Mouse (Mus musculus) stomach, postnatal 0 days (tissue): ENCODE measurements around the gene Hnrnpll. TPM values are rescaled to one million over a fixed set of nuclear protein-coding genes. Genes with fewer than 3 reads are reported as not detected.

ENCODE experiments used
- ATAC-seq: fragments of 200-750 bp; cut with Nextera tagmentation; 2 replicates; pipeline ENCODE4 v1.8.0; 2017; ENCODE audit not compliant: low FRiP score, low TSS enrichment
- DNase-seq: peaks from one replicate; pipeline ENCODE4 v3.0.0-alpha.2; 2016; ENCODE audit warnings: low spot score
- H3K27ac ChIP-seq: fragments of 300-500 bp; sonication (generic); replicated peaks from 2 replicates; pipeline ENCODE4 v1.5.1; 2014; ENCODE audit warnings: mild to moderate bottlenecking, control low read depth
- H3K27me3 ChIP-seq: fragments of 300-500 bp; sonication (generic); 2 replicates; pipeline ENCODE4 v1.6.1; 2014; ENCODE audit warnings: low read length; ENCODE audit not compliant: control insufficient read depth, insufficient read depth
- H3K36me3 ChIP-seq: fragments of 300-500 bp; sonication (generic); 2 replicates; pipeline ENCODE4 v1.6.1; 2014; ENCODE audit warnings: low read length, mixed read lengths; ENCODE audit not compliant: control insufficient read depth, insufficient read depth
- H3K4me1 ChIP-seq: fragments of 300-500 bp; sonication (generic); replicated peaks from 2 replicates; pipeline ENCODE4 v1.6.1; 2014; ENCODE audit warnings: antibody characterized with exemption; ENCODE audit not compliant: control insufficient read depth, insufficient read depth
- H3K4me2 ChIP-seq: fragments of 300-500 bp; sonication (generic); replicated peaks from 2 replicates; pipeline ENCODE4 v1.6.1; 2014; ENCODE audit warnings: low read depth, mild to moderate bottlenecking, control low read depth, moderate library complexity
- H3K4me3 ChIP-seq: fragments of 300-500 bp; sonication (generic); 2 replicates; pipeline ENCODE4 v1.5.1; 2014; ENCODE audit warnings: low read depth, low read length, control low read depth
- H3K9ac ChIP-seq: fragments of 300-500 bp; sonication (generic); 2 replicates; pipeline ENCODE4 v1.6.1; 2014; ENCODE audit warnings: mild to moderate bottlenecking, low read length, control low read depth, mixed read lengths
- H3K9me3 ChIP-seq: fragments of 300-500 bp; sonication (generic); 2 replicates; pipeline ENCODE4 v1.6.1; 2016; ENCODE audit warnings: low read length; ENCODE audit not compliant: control insufficient read depth
- CTCF ChIP-seq: IDR thresholded peaks from 2 replicates; pipeline ENCODE4 v1.5.1; 2016; ENCODE audit warnings: antibody characterized with exemption, low read depth, mild to moderate bottlenecking, moderate library complexity
- EP300 ChIP-seq: optimal IDR thresholded peaks from 2 replicates; pipeline ENCODE3; 2016; ENCODE audit warnings: antibody characterized with exemption
- WGBS: fragments of 180-500 bp; shearing (Covaris S2); extraction: QIAGEN DNeasy Blood & Tissue Kit; methylation state at CpG from one replicate; pipeline ENCODE4 v1.1.7; 2014; 5-methylcytosine and 5-hydroxymethylcytosine counted together
- polyA plus RNA-seq: library from polyadenylated mRNA; unstranded; fragments of >200 nt; fragmentation: Nextera tagmentation; extraction: Ambion mirVana; gene quantifications from 2 replicates; pipeline ENCODE4 v1.2.1, GENCODE M21; 2015

Gene Hnrnpll
- polyA plus RNA-seq, 1 experiment from 2014 or later, result 18.3 TPM

DNA sequence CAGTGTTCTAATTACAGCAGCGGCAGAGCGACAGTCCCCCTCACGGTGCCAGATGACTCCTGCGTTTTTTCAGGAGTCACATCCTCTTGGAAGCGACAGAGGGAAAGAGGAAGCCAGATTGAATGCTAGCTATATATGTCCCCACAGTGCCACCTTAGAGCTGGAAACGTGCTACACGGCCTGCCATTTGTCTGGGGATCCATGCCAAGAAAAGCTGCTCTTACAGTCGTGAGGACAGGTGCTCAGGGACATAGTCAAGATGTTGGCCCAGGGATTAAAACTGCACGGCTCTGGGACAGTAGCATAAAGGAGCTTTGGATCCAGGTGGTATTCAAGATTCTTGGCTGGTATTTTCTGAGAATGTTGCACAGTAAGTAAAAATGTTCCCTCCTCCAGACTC lies 22.3 kb upstream of the Hnrnpll start:
- Histone ChIP-seq H3K4me2 (no peak overlapping the region), H3K9me3 (no peaks in the 10 kb centered on the region), H3K27ac (no peak overlapping the region), H3K27me3 (no peaks in the 10 kb centered on the region), H3K4me3 (no peak overlapping the region), H3K36me3 (no peaks in the 10 kb centered on the region), H3K9ac (no peak overlapping the region), H3K4me1 (no peaks in the 10 kb centered on the region)
- TF ChIP-seq EP300, result no peak
- TF ChIP-seq CTCF, result no peak
- ATAC-seq, result no peak
- DNase-seq, result no peak
- 64% methylated on average over 9 of the region's 9 CpGs for WGBS

DNA sequence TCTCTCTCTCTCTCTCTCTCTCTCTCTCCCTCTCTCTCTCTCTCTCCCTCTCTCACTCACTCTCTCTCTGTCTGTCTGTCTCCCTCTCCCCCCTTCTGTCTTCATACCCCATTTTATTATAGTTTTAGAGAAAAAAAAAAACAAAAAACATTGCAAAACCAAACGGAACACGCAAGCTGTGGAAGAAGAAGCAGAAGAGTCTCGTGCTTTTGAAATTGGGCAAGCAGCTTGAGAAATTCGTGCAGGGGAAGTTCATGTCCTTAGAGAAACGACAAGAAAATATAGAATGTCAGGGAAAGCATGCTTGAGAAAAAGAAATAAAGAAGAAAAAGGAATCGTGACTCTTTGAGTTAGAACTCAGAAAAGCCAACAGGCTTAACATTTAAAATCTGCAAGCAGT lies 21.1 kb upstream of the Hnrnpll start:
- H3K9me3 ChIP-seq, result no peaks in the 10 kb centered on the region
- DNase-seq, result no peak
- H3K4me3 ChIP-seq, result no peak overlapping the region
- no peaks in the 10 kb centered on the region for H3K36me3 ChIP-seq
- no peaks in the 10 kb centered on the region for H3K27me3 ChIP-seq
- WGBS, result 69% methylated on average over 6 of the region's 6 CpGs
- no peak overlapping the region for H3K9ac ChIP-seq
- no peaks in the 10 kb centered on the region for H3K4me1 ChIP-seq
- no peak for ATAC-seq
- no peak overlapping the region for H3K27ac ChIP-seq
- no peak for TF ChIP-seq CTCF
- no peak overlapping the region for H3K4me2 ChIP-seq

DNA sequence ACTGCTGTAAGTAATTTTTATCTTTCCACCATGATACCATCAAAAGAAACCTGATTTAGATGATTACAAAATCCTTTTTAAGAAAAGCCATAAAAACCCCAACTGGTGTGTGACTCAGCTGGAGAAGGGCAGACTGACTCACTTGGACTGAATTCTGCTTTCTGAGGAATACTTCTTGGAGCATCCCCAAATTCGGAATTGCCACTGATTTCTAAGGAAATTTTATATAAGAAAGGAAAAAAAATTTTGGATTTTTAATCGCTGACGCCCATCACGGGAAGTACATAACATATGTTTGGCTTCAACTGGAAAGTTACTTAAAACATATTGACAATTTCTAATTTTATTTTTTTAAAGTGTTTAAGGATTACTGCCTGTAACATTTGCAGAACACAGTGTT lies 16.6 kb upstream of the Hnrnpll start:
- Histone ChIP-seq H3K4me3 (no peak overlapping the region), H3K27ac (no peak overlapping the region), H3K27me3 (no peaks in the 10 kb centered on the region), H3K9me3 (no peaks in the 10 kb centered on the region), H3K36me3 (no peaks in the 10 kb centered on the region), H3K4me2 (no peak overlapping the region), H3K9ac (no peak overlapping the region), H3K4me1 (no peaks in the 10 kb centered on the region)
- TF ChIP-seq CTCF (no peak), EP300 (no peak)
- DNase-seq (no peak), ATAC-seq (no peak)
- 74% methylated on average over 4 of the region's 4 CpGs for WGBS

DNA sequence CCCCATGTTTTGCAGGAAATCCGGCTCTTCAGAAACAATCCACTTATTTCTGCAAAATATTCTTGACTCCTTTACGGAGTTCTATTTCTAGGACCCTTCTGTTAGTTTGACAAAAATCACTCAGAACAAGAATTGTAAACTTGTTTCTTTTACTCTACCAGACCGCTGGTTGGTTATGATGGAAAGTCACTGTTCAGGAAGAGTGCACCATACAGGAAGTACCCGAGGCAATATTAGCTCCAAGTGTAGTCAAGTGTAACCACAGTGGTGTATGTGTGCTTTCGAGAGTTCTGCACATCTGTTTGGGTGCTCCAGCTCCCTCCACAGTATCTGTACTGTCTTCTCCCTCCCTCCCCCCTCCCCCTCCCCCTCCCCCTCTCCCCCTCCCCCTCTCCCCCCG lies 5.1 kb upstream of the Hnrnpll start:
- TF ChIP-seq EP300, result no peak
- TF ChIP-seq CTCF, result no peak
- WGBS, result 80% methylated on average over 5 of the region's 6 CpGs
- no peak overlapping the region for H3K9ac ChIP-seq
- DNase-seq, result no peak
- H3K36me3 ChIP-seq, result no peaks in the 10 kb centered on the region
- no peak for ATAC-seq
- H3K4me3 ChIP-seq, result no peak overlapping the region
- no peaks in the 10 kb centered on the region for H3K4me1 ChIP-seq
- no peak overlapping the region for H3K27ac ChIP-seq
- no peak overlapping the region for H3K4me2 ChIP-seq
- no peaks in the 10 kb centered on the region for H3K9me3 ChIP-seq
- no peaks in the 10 kb centered on the region for H3K27me3 ChIP-seq

DNA sequence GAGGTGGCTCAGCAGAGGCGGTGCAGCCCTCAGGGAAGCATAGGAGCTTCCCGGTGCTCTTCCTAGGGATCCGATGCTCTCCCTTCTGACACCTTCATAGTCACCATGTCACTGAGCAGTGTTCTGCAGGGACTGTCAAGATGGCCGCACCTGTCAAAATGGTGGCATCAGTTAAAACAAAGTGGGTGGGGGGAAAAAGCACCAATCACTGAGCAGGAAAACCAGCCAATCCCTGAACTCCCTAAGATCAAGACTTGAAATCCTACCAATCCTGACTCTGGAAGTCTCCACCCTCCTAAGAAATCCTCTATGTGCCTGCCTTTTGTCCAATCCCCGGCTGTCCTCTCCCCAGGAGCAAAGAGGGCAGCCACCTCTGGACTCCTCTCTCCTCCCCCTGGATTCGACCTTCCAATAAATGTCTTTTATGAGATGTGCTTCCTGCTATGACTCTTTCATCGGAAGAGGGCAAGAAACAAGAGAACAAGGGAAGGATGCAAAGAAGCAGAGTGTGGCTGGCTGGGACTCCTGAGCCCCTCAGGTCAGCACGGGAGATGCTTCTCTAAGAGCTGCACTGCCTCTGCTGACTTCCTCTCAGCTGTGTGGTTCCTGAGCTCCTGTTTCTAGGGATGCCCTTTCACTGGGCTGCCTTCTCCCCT lies 1.8 kb upstream of the Hnrnpll start:
- ATAC-seq (no peak), DNase-seq (no peak)
- WGBS, result 85% methylated on average over 8 of the region's 8 CpGs
- no peaks in the 10 kb centered on the region for H3K9me3 ChIP-seq
- no peaks in the 10 kb centered on the region for H3K27me3 ChIP-seq
- TF ChIP-seq CTCF (no peak), EP300 (no peak)
- no peak overlapping the region for H3K4me3 ChIP-seq
- no peak overlapping the region for H3K4me2 ChIP-seq
- no peak overlapping the region for H3K9ac ChIP-seq
- H3K36me3 ChIP-seq, result no peaks in the 10 kb centered on the region
- H3K27ac ChIP-seq, result no peak overlapping the region
- H3K4me1 ChIP-seq, result no peaks in the 10 kb centered on the region

DNA sequence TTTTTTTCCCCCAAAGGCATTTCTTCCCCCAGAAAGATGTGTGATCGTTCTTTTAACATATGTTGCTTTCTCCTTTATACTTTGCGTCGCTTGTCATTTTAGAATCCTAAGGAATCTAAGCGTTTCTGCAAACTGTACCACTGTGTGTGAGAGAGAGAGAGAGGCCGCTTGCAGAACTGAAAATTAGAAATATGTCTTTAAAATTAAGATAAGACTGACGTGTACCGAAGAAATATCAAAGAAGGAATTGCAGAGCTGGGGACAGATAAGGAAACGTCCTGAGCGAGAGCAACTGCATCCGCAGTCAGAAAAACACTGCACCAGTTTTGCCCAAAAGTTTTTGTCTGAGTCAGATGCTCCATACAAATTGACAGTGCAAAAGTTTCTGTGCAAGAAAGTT lies 1.3 kb upstream of the Hnrnpll start:
- Histone ChIP-seq H3K9ac (no peak overlapping the region), H3K27me3 (no peaks in the 10 kb centered on the region)
- no peak for ATAC-seq

More for the DNA sequence above, 1.3 kb upstream of the Hnrnpll start:
- no peak overlapping the region for H3K4me3 ChIP-seq
- H3K36me3 ChIP-seq, result no peaks in the 10 kb centered on the region
- no peaks in the 10 kb centered on the region for H3K9me3 ChIP-seq
- no peak for DNase-seq
- H3K4me2 ChIP-seq, result no peak overlapping the region
- no peak overlapping the region for H3K27ac ChIP-seq
- no peaks in the 10 kb centered on the region for H3K4me1 ChIP-seq
- WGBS, result 80% methylated on average over 10 of the region's 10 CpGs
- TF ChIP-seq EP300, result no peak
- no peak for TF ChIP-seq CTCF
